Mouse (Mus musculus): ENCODE results near the gene Nfkbib. TPM values are rescaled to one million over a fixed set of nuclear protein-coding genes. Genes with fewer than 3 reads are reported as not detected.
A peak's percentile ranks its signal among the peaks of the same experiment; 100 is the strongest.

Nfkbib gene
- polyA plus RNA-seq, 1 experiment from 2014 or later = 50.5 TPM

GRCm38 (mm10) chr7:28808221-28808941 is 41.1 kb upstream of the Nfkbib start, which contains the start of gene Hnrnpl:
Hnrnpl (plus strand) TSS chr7:28808541.
- peaks cover 17% of the 10 kb centered on the region for H3K36me3 ChIP-seq
- H3K27ac ChIP-seq = peak within 1 kb of the TSS; percentile 100
- H3K9me3 ChIP-seq (replicated peaks) = no peaks in the 10 kb centered on the region
- DNase-seq (ENCODE audit: low spot score) = no peak
- peak within 1 kb of the TSS; percentile 87 for H3K4me3 ChIP-seq
- H3K27me3 ChIP-seq (ENCODE audit: low read depth, poor library complexity, severe bottlenecking) = no peaks in the 10 kb centered on the region
- 5% methylated on average over 35 of the region's 35 CpGs for WGBS
- peaks cover 46% of the 10 kb centered on the region for H3K4me1 ChIP-seq

GRCm38 (mm10) chr7:28807641-28808220 is 40.4 kb upstream of the Nfkbib start:
- Histone ChIP-seq H3K4me1 (peaks cover 46% of the 10 kb centered on the region), H3K9me3 (replicated peaks) (no peaks in the 10 kb centered on the region), H3K4me3 (peak overlapping the region; percentile 87), H3K27me3 (ENCODE audit: low read depth, poor library complexity, severe bottlenecking) (no peaks in the 10 kb centered on the region), H3K27ac (peak overlapping the region; percentile 100), H3K36me3 (peaks cover 11% of the 10 kb centered on the region)
- 52% methylated on average over 6 of the region's 8 CpGs for whole genome bisulfite sequencing
- no peak for DNase-seq (ENCODE audit: low spot score)

- Histone ChIP-seq H3K36me3 (peaks cover 2% of the 10 kb centered on the region), H3K27ac (no peak overlapping the region)
Observed at GRCm38 (mm10) chr7:28806869-28807268, 39.6 kb upstream of the Nfkbib start.

GRCm38 (mm10) chr7:28803756-28804155 is 36.4 kb upstream of the Nfkbib start:
- no peaks in the 10 kb centered on the region for H3K36me3 ChIP-seq
- no peak overlapping the region for H3K4me3 ChIP-seq
- 39% methylated on average over 4 of the region's 4 CpGs for WGBS
- DNase-seq (ENCODE audit: low spot score) = no peak
- peaks cover 46% of the 10 kb centered on the region for H3K4me1 ChIP-seq
- no peaks in the 10 kb centered on the region for H3K9me3 ChIP-seq (replicated peaks)
- no peaks in the 10 kb centered on the region for H3K27me3 ChIP-seq (ENCODE audit: low read depth, poor library complexity, severe bottlenecking)
- H3K27ac ChIP-seq = peak overlapping the region; percentile 85

More at GRCm38 (mm10) chr7:28806869-28807268, 39.6 kb upstream of the Nfkbib start:
- Histone ChIP-seq H3K9me3 (replicated peaks) (no peaks in the 10 kb centered on the region), H3K27me3 (ENCODE audit: low read depth, poor library complexity, severe bottlenecking) (no peaks in the 10 kb centered on the region), H3K4me3 (no peak overlapping the region), H3K4me1 (peaks cover 46% of the 10 kb centered on the region)
- no peak for DNase-seq (ENCODE audit: low spot score)
- WGBS = 91% methylated on average over 4 of the region's 4 CpGs

GRCm38 (mm10) chr7:28802846-28803588 is 35.7 kb upstream of the Nfkbib start:
- peaks cover 42% of the 10 kb centered on the region for H3K4me1 ChIP-seq
- H3K4me3 ChIP-seq = peak overlapping the region; percentile 25
- H3K9me3 ChIP-seq (replicated peaks) = no peaks in the 10 kb centered on the region
- WGBS = 12% methylated on average over 10 of the region's 10 CpGs
- H3K36me3 ChIP-seq = no peaks in the 10 kb centered on the region
- no peaks in the 10 kb centered on the region for H3K27me3 ChIP-seq (ENCODE audit: low read depth, poor library complexity, severe bottlenecking)
- peak overlapping the region; percentile 85 for H3K27ac ChIP-seq
- DNase-seq (ENCODE audit: low spot score) = no peak

GRCm38 (mm10) chr7:28801901-28802670 is 34.8 kb upstream of the Nfkbib start:
- WGBS = 29% methylated on average over 10 of the region's 10 CpGs
- Histone ChIP-seq H3K4me1 (peaks cover 36% of the 10 kb centered on the region), H3K27ac (peak overlapping the region; percentile 85), H3K27me3 (ENCODE audit: low read depth, poor library complexity, severe bottlenecking) (no peaks in the 10 kb centered on the region), H3K9me3 (replicated peaks) (no peaks in the 10 kb centered on the region), H3K36me3 (no peaks in the 10 kb centered on the region), H3K4me3 (peak overlapping the region; percentile 25)
- no peak for DNase-seq (ENCODE audit: low spot score)

GRCm38 (mm10) chr7:28801451-28801850 is 34.1 kb upstream of the Nfkbib start:
- DNase-seq (ENCODE audit: low spot score) = no peak
- Histone ChIP-seq H3K36me3 (no peaks in the 10 kb centered on the region), H3K27me3 (ENCODE audit: low read depth, poor library complexity, severe bottlenecking) (no peaks in the 10 kb centered on the region), H3K4me1 (peaks cover 40% of the 10 kb centered on the region), H3K4me3 (no peak overlapping the region), H3K9me3 (replicated peaks) (no peaks in the 10 kb centered on the region), H3K27ac (peak overlapping the region; percentile 85)
- WGBS = 75% methylated on average over 3 of the region's 3 CpGs

GRCm38 (mm10) chr7:28799994-28800393 is 32.7 kb upstream of the Nfkbib start:
- WGBS = 89% methylated on average over 9 of the region's 9 CpGs
- no peaks in the 10 kb centered on the region for H3K9me3 ChIP-seq (replicated peaks)
- H3K27ac ChIP-seq = no peak overlapping the region
- no peaks in the 10 kb centered on the region for H3K27me3 ChIP-seq (ENCODE audit: low read depth, poor library complexity, severe bottlenecking)
- peaks cover 49% of the 10 kb centered on the region for H3K4me1 ChIP-seq
- H3K4me3 ChIP-seq = no peak overlapping the region
- no peaks in the 10 kb centered on the region for H3K36me3 ChIP-seq
- DNase-seq (ENCODE audit: low spot score) = no peak

- H3K27me3 ChIP-seq (ENCODE audit: low read depth, poor library complexity, severe bottlenecking) = no peaks in the 10 kb centered on the region
- 16% methylated on average over 32 of the region's 32 CpGs for WGBS
- peak overlapping the region; percentile 36 for H3K4me3 ChIP-seq
- peak overlapping the region; percentile 81 for H3K27ac ChIP-seq
- no peaks in the 10 kb centered on the region for H3K9me3 ChIP-seq (replicated peaks)
- H3K36me3 ChIP-seq = no peaks in the 10 kb centered on the region
- peaks cover 34% of the 10 kb centered on the region for H3K4me1 ChIP-seq
- peak; percentile 84 for DNase-seq (ENCODE audit: low spot score)
Observed at GRCm38 (mm10) chr7:28796562-28796975, 29.3 kb upstream of the Nfkbib start.

- Histone ChIP-seq H3K27ac (peak overlapping the region; percentile 63), H3K4me1 (peaks cover 34% of the 10 kb centered on the region), H3K9me3 (replicated peaks) (no peaks in the 10 kb centered on the region), H3K27me3 (ENCODE audit: low read depth, poor library complexity, severe bottlenecking) (no peaks in the 10 kb centered on the region), H3K36me3 (no peaks in the 10 kb centered on the region), H3K4me3 (no peak overlapping the region)
- DNase-seq (ENCODE audit: low spot score) = no peak
- WGBS = 79% methylated on average over 15 of the region's 15 CpGs
Observed at GRCm38 (mm10) chr7:28795832-28796231, 28.5 kb upstream of the Nfkbib start.

- Histone ChIP-seq H3K4me1 (peaks cover 48% of the 10 kb centered on the region), H3K27me3 (ENCODE audit: low read depth, poor library complexity, severe bottlenecking) (no peaks in the 10 kb centered on the region), H3K9me3 (replicated peaks) (no peaks in the 10 kb centered on the region), H3K27ac (no peak overlapping the region), H3K4me3 (no peak overlapping the region), H3K36me3 (no peaks in the 10 kb centered on the region)
- 86% methylated on average over 3 of the region's 3 CpGs for WGBS
- no peak for DNase-seq (ENCODE audit: low spot score)
Observed at GRCm38 (mm10) chr7:28794496-28794895, 27.2 kb upstream of the Nfkbib start.

- no peaks in the 10 kb centered on the region for H3K27me3 ChIP-seq (ENCODE audit: low read depth, poor library complexity, severe bottlenecking)
- no peaks in the 10 kb centered on the region for H3K9me3 ChIP-seq (replicated peaks)
- WGBS = 51% methylated on average over 2 of the region's 2 CpGs
- no peak overlapping the region for H3K27ac ChIP-seq
- DNase-seq (ENCODE audit: low spot score) = no peak
- H3K4me3 ChIP-seq = no peak overlapping the region
- peaks cover 53% of the 10 kb centered on the region for H3K4me1 ChIP-seq
- no peaks in the 10 kb centered on the region for H3K36me3 ChIP-seq
Observed at GRCm38 (mm10) chr7:28793834-28794233, 26.5 kb upstream of the Nfkbib start.

Measured in limb, embryonic 10.5 days (tissue).